Mouse (Mus musculus) kidney, postnatal 36 days (tissue): ENCODE data around the gene Pex11b.
"Not testable (repeated sequence)": the region's sequence is repeated elsewhere in the genome, so short reads cannot be mapped to it uniquely, and the experiment has no call there.

Experiments used
- DNase-seq, 2 experiments: peaks; one replicate each; pipeline ENCODE4 v3.0.0; 2021 to 2022; ENCODE audit warnings: mixed read lengths in 2 of 2

Gene Pex11b

DNA sequence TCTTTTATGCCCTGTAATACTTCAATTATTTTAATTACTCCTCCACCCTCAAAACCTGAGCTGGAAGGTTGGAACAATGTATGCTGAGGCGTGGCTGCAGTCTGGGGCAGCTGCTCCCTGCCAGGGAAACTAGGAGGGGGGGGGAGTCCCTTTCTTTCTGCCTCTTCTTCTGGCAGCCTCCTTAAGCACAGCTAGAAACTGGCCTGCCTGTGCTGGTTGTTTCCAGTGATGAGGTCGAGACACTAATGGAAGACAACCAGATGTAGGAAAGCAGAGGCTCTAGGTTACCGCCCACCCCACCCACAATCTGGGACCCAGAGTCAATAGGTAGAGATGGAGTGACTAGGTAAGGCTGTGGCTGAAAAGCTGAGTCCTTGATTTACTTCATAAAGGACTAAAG, 40.5 kb downstream of the Pex11b start:
- no peak for DNase-seq

DNA sequence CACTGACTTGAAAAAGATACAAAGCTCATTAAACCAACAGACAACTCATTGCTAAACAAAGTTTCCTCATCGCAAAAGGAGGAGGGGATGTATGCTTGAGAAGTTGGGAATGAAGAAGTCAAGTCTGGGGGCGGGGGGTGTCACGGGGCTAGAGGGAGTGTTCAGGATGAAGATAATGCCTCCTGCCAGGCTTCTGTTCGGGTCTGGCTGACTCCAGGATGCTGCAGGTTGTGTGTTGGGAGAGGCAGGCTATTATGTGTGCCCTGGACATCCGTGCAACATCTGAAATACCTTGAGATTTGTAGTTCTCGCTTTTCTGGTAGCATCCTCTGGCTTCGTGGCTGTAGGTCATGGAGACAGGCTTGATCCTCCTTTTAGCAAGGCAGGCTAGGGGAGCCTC, 43.3 kb downstream of the Pex11b start:
- no peak for DNase-seq

DNA sequence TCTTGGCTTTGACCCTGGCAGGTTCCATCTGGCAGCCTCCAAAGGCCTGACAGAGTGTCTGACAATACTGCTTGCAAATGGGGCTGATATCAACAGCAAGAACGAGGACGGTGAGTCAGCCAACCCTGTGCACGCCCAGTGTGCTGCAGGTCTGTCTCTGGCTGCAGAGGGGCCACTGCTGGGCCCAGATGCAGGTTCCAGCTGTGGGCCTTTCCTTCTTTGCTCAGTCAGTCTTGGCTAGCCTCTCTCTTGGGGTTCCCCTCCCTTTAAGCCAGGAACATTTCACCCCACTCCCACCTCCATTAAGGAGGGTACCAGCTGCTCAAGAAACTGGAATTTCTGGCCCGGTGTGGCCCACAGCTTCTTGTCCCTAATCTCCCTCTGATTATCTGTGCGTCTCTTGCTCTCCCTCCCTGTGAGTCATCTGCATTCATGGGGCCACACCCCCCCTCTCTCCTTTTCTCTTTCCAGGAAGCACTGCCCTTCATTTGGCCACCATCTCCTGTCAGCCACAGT, 44.0 kb downstream of the Pex11b start:
- DNase-seq: no peak

DNA sequence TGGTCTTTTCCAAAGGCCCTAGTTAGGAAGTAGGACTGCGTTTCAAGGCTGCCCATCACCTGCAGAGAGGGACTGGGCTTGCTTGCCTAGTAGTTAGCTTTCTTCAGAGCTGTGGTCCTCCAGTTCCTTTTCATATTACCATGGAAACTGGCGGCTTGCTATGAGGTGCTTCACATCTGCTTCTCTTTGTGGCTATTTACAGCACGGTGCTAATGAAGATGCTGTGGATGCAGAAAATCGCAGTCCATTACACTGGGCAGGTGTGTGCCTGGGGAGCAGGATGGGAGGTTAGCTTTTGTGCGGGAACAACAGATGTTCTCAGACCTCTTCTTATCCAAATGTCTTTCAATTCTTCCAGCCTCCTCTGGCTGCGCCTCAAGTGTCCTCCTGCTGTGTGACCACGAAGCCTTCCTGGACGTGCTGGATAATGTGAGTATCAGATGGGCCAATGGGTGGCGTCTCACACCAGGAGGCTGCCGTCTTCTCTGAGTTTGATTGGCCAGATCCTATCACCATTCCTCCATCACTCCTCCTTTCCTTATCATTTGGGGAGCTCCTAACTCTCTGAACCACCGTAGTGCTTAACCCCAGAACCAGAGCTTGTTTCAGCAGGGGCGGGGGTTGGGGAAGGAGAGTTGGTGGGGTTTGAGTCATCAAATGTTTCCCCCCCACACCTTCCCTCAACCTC, 45.2 kb downstream of the Pex11b start:
- DNase-seq: no peak

DNA sequence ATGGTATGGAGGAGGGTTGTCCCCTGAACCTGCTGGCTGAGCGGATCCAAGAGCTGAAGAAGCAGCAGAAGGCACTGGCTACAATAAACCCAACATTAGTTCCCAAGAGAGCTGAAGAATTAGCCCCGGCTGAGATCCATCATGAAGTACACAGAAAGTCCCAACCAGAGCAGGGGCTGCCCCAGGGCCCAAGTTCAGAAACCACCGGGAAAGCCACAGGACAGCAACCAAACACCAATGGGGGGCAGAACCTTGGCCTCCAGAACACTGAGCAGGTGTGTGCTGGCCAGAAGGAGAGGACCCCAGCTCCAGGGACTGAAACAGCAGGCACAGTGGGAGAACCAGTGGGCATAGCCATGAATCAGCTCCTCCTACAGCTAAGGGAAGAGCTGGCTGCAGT, 48.3 kb downstream of the Pex11b start:
- no peak for DNase-seq

DNA sequence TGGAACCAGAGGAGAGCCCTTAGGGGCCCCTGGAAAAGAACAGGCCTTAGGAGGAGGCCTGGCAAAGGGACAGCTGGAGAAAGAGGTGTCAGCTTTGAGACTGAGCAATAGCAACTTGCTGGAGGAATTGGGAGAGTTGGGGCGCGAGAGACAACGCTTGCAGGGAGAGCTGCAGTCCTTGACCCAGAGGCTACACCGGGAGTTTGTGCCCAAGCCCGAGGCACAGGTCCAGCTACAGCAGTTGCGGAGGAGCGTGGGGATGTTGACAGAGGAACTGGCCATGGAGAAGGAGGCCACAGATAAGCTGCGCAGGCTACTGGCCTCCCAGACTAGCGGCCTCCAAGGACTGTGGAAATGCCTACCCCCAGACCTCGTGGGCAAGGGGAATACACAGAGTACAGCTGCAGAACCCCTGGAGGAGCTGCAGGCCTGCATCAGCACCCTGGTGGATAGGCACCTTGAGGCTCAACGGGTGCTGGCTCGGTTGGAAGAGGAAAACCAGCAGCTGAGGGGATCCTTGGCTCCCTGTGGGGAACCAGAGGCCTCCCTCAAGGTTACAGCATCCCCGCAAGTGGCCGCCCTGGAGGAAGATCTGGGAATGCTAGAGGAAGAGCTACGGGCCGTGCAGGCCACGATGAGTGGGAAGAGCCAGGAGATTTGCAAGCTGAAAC, 49.1 kb downstream of the Pex11b start:
- no peak for DNase-seq

DNA sequence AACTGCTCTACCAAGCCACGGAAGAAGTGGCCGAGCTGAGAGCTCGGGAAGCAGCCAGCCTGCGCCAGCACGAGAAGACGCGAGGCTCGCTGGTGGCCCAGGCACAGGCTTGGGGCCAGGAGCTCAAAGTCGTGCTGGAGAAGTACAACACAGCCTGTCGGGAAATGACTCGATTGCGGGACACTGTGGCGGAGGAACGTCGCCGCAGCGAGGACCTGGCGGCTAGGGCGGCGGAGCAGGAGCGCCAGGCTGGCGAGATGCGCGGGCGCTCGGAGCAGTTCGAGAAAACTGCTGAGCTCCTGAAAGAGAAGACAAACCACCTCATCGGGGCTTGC, 49.6 kb downstream of the Pex11b start:
- peak in 1 of 2 experiments; percentile 35 for DNase-seq

DNA sequence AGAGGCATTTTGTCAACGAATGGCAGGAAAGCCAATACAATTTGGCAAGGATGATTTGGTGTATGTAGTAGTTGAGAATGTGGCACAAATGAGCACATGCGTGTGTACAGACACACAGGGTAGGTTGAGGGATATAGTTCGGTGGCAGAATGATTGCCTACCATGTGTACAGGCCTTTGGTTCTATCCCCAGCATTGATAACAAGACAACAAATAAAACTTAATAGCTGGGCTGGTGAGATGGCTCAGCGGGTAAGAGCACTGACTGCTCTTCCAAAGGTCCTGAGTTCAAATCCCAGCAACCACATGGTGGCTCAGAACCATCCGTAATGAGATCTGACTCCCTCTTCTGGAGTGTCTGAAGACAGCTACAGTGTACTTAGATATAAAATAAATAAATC, 50.9 kb downstream of the Pex11b start:
- DNase-seq: not testable (repeated sequence)

DNA sequence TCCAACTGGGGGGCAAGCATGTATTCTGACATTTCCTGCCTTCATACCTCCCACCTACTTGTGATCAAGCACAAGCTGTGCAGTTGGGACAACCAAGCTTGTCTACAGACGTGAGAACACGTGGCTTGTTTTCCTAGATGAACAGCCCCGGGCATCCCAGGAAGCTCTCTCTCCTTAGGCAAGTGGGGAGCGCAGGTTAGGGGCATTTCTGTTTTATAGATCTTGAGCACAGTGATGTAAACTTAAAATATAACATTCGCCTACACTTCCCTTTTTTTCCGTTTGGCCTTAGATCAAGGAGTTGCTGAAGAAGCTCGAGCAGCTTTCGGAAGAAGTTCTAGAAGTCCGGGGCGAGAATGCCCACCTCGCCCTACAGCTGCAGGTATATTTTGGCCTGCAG, 53.7 kb downstream of the Pex11b start:
- no peak for DNase-seq

DNA sequence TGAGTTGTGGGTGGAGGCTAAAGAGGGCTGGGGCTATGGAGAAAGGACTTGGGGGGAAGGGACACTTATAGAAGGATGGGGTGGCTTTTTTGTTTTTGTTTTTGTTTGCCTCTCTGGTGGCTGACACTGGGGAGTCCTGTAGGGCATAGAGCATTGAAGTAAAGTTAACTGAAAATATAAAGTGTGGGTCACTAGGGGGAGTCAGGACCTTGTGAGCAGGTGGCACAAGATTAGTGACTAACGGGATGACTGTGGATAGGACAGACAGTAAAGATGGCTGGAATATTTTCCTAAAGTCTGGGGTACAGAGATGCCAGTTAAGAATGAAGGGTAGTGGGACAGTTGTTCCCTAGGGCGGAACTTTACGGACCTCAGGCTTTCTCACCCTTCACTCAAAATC, 55.1 kb downstream of the Pex11b start:
- no peak for DNase-seq

DNA sequence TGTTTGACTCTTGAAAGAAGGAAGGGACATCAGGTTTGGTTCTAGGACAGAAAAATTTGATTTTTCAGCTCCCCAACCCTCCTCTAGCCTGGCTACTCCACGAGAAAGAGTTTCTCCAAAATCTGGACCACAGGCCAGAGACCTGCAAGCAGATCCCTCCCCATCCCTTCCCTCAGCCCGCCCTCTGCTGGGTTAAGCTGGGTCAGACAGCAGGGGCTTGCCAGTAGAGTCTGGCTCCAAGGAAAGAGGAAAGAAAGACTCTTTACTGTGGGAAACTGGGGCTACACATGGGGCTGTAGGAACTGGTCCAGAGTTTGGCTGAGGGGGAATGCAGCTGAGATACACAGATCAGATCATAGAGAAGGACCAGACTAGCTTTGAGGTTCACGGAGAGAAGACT, 57.3 kb downstream of the Pex11b start:
- DNase-seq: no peak

DNA sequence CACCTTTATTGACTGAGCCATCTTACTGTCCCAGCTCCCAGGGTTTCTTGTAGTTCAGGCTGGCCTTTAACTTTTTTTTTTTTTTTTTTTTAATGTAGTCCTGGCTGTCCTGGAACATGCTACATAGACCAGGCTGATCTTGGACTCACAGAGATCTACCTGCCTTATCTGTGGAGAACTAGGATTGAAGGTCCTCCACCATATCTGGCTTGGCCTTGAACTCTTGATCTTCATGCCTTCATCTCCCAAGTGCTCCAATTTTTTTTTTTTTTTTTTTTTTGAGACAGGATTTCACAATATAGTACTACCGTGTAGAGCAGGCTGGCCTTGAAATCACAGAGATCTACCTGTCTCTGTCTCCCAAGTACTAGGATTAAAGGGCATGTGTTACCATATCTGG, 58.4 kb downstream of the Pex11b start:
- DNase-seq: no peak
